In the genomic region with DNA sequence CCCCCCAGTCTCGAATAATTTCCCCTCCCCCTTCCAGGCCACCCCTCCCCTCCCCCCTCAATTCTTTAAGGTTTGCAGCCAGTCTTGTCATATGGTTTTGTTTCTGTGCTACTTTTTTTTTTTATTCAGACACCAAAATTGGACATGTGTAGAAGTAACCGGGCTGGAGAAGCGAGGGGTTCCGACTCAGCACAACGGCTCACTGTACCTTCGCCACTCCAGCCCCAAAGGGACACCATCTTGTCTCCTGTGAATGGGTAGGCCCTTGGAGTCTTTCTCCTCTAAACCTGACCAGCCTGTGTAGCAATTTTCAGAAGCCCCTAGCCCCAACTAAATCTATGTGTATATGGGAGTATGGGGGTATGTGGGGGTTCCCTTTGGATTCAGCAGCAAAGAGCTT, we compare ENCODE assay signal across 20 mouse cellular contexts.
DNase-seq lines count a peak whose midpoint lies in the region; ATAC-seq and TF ChIP-seq lines count a peak whose summit lies in the region.
"Had no signal": no experiment of that assay in that cellular context is flagged by ENCODE, and none has a peak within 500 bp of the region (broad histone marks: within the 10 kb centered on the region; RNA-seq: fewer than 3 reads in every experiment).

No protein-coding gene starts in this region.

- TF ChIP-seq CTCF in forebrain, postnatal 0 days (IDR thresholded peaks at IDR 0.05; ENCODE audit: low read depth) = no peak
- TF ChIP-seq CTCF in thymus, adult 2 months (IDR thresholded peaks at IDR 0.05; ENCODE audit: borderline replicate concordance, control insufficient read depth, extremely low read depth, insufficient read depth, low read length, poor library complexity) = no peak

- H3K36me3 ChIP-seq in forebrain, embryonic 10.5 days (replicated peaks) = no peaks in the 10 kb centered on the region
- H3K36me3 ChIP-seq in forebrain, postnatal 0 days (ENCODE audit: insufficient read depth) = no peaks in the 10 kb centered on the region
- H3K36me3 ChIP-seq in liver, embryonic 11.5 days (ENCODE audit: control insufficient read depth, insufficient read depth, low read length) = no peaks in the 10 kb centered on the region
- no peaks in the 10 kb centered on the region for H3K36me3 ChIP-seq in thymus, adult 2 months (ENCODE audit: control insufficient read depth, insufficient read depth, low read length)
- no peaks in the 10 kb centered on the region for H3K36me3 ChIP-seq in intestine, embryonic 15.5 days
- H3K36me3 ChIP-seq: neural tube, embryonic 15.5 days; stomach, embryonic 15.5 days had no signal

- no peaks in the 10 kb centered on the region for H3K9me3 ChIP-seq in forebrain, embryonic 10.5 days
- H3K9me3 ChIP-seq in forebrain, postnatal 0 days (ENCODE audit: low read length) = no peaks in the 10 kb centered on the region
- no peaks in the 10 kb centered on the region for H3K9me3 ChIP-seq in liver, embryonic 11.5 days (ENCODE audit: control insufficient read depth, low read length)
- no peaks in the 10 kb centered on the region for H3K9me3 ChIP-seq in intestine, embryonic 15.5 days
- H3K9me3 ChIP-seq: forebrain, embryonic 13.5 days; neural tube, embryonic 15.5 days; stomach, embryonic 15.5 days had no signal

- no peak overlapping the region for H3K4me3 ChIP-seq in forebrain, embryonic 10.5 days
- no peak overlapping the region for H3K4me3 ChIP-seq in forebrain, postnatal 0 days (ENCODE audit: low read depth, low read length)
- H3K4me3 ChIP-seq in liver, embryonic 11.5 days (ENCODE audit: low read depth, low read length) = peak overlapping the region; percentile 25
- H3K4me3 ChIP-seq in thymus, adult 2 months (ENCODE audit: control insufficient read depth, insufficient read depth, low read length) = no peak overlapping the region
- H3K4me3 ChIP-seq in intestine, embryonic 15.5 days (replicated peaks) = no peak overlapping the region
- H3K4me3 ChIP-seq: forebrain, embryonic 13.5 days; myocyte; neural tube, embryonic 15.5 days; stomach, embryonic 15.5 days had no signal

- peaks cover 100% of the 10 kb centered on the region for H3K27me3 ChIP-seq in forebrain, embryonic 10.5 days (ENCODE audit: poor library complexity, severe bottlenecking)
- no peaks in the 10 kb centered on the region; the same call in 1 of the 2 replicates for H3K27me3 ChIP-seq in forebrain, postnatal 0 days (ENCODE audit: insufficient read depth, low read length)
- H3K27me3 ChIP-seq in liver, embryonic 11.5 days (replicated peaks; ENCODE audit: control insufficient read depth, insufficient read depth, low read length) = peaks cover 83% of the 10 kb centered on the region
- H3K27me3 ChIP-seq in thymus, adult 2 months (ENCODE audit: control insufficient read depth, insufficient read depth, low read length) = no peaks in the 10 kb centered on the region
- H3K27me3 ChIP-seq in intestine, embryonic 15.5 days (replicated peaks) = peaks cover 29% of the 10 kb centered on the region

- no peak overlapping the region for H3K9ac ChIP-seq in forebrain, postnatal 0 days
- H3K9ac ChIP-seq in liver, embryonic 11.5 days (ENCODE audit: low read depth, low read length) = peak overlapping the region; percentile 63
- H3K9ac ChIP-seq in intestine, embryonic 15.5 days = no peak overlapping the region
- H3K9ac ChIP-seq: neural tube, embryonic 15.5 days; stomach, embryonic 15.5 days had no signal

- no peak for DNase-seq in forebrain, embryonic 10.5 days (ENCODE audit: extremely low spot score, low spot score)
- DNase-seq in forebrain, postnatal 0 days = no peak
- no peak for DNase-seq in liver, embryonic 11.5 days (ENCODE audit: low spot score)
- no peak for DNase-seq in liver
- peak; percentile 13 for DNase-seq in thymus, postnatal 4 days
- no peak for DNase-seq in thymus, adult 2 months
- no peak for DNase-seq in gastrocnemius, postnatal 25 days
- DNase-seq: adrenal gland, postnatal 14 days; cerebellum, adult 11-12 months; cerebellum, postnatal 36 days; kidney, postnatal 10 days; lung, postnatal 36 days; midbrain, embryonic 14.5 days; right cerebral cortex, postnatal 14 days had no signal

- H3K4me1 ChIP-seq in forebrain, embryonic 10.5 days = peaks cover 90% of the 10 kb centered on the region
- 0 out of 2 replicates have a peak, but pooled peaks cover 6% of the 10 kb centered on the region for H3K4me1 ChIP-seq in forebrain, postnatal 0 days (ENCODE audit: insufficient read depth)
- peaks cover 30% of the 10 kb centered on the region for H3K4me1 ChIP-seq in liver, embryonic 11.5 days (replicated peaks; ENCODE audit: control insufficient read depth, insufficient read depth, low read length)
- peaks cover 48% of the 10 kb centered on the region for H3K4me1 ChIP-seq in thymus, adult 2 months (replicated peaks; ENCODE audit: control insufficient read depth, insufficient read depth, low read length)
- H3K4me1 ChIP-seq in intestine, embryonic 15.5 days (replicated peaks) = peaks cover 26% of the 10 kb centered on the region

- no peak for ATAC-seq in forebrain, postnatal 0 days
- ATAC-seq in liver, embryonic 11.5 days (replicated peaks; ENCODE audit: low FRiP score) = no peak
- ATAC-seq in intestine, embryonic 15.5 days = no peak
- ATAC-seq: CD4-positive, CD25-positive, alpha-beta regulatory T cell, adult 4 months; forebrain, embryonic 13.5 days had no signal

- WGBS in forebrain, embryonic 10.5 days = 17% methylated on average over 6 of the region's 6 CpGs
- WGBS in forebrain, postnatal 0 days = 20% methylated on average over 6 of the region's 6 CpGs
- 27% methylated on average over 6 of the region's 6 CpGs for WGBS in liver, embryonic 11.5 days
- 15% methylated on average over 6 of the region's 6 CpGs for WGBS in thymus, adult 2 months
- 44% methylated on average over 6 of the region's 6 CpGs for WGBS in intestine, embryonic 15.5 days

- TF ChIP-seq POLR2A in thymus, adult 2 months (IDR thresholded peaks at IDR 0.05; ENCODE audit: control insufficient read depth, extremely low read depth, insufficient read depth, low read length, poor library complexity) = no peak

- H3K4me2 ChIP-seq in forebrain, postnatal 0 days (ENCODE audit: low read depth) = no peak overlapping the region
- peak overlapping the region; percentile 60 for H3K4me2 ChIP-seq in liver, embryonic 11.5 days
- no peak overlapping the region for H3K4me2 ChIP-seq in intestine, embryonic 15.5 days (replicated peaks)
- H3K4me2 ChIP-seq: forebrain, embryonic 13.5 days; neural tube, embryonic 15.5 days; stomach, embryonic 15.5 days had no signal

- H3K27ac ChIP-seq in forebrain, embryonic 10.5 days = peak overlapping the region; percentile 76
- no peak overlapping the region for H3K27ac ChIP-seq in forebrain, postnatal 0 days (ENCODE audit: low read depth, low read length)
- H3K27ac ChIP-seq in liver, embryonic 11.5 days (ENCODE audit: low read depth, low read length) = peak overlapping the region; percentile 96
- H3K27ac ChIP-seq in thymus, adult 2 months (ENCODE audit: control insufficient read depth, insufficient read depth, low read length) = no peak overlapping the region
- no peak overlapping the region for H3K27ac ChIP-seq in intestine, embryonic 15.5 days
- H3K27ac ChIP-seq: forebrain, embryonic 13.5 days; neural tube, embryonic 15.5 days; stomach, embryonic 15.5 days had no signal

Comparison
In these comparisons a context has a peak if more than half of its experiments do, and no peak if none do; other contexts are left out.
1. H3K27ac ChIP-seq: peak in forebrain, embryonic 10.5 days (single experiment) and liver, embryonic 11.5 days (single experiment); none in forebrain, postnatal 0 days (single experiment), thymus, adult 2 months (single experiment) and intestine, embryonic 15.5 days (single experiment).